Comparison of ENCODE assay signal across 27 mouse cellular contexts in genomic region chr9:39905106-39905505, GRCm38 (mm10). TPM values are rescaled to one million over a fixed set of nuclear protein-coding genes. Genes with fewer than 3 reads are reported as not detected.
DNase-seq lines count a peak whose midpoint lies in the region; ATAC-seq and TF ChIP-seq lines count a peak whose summit lies in the region.
"Had no signal": no experiment of that assay in that cellular context is flagged by ENCODE, and none has a peak within 500 bp of the region (broad histone marks: within the 10 kb centered on the region; RNA-seq: fewer than 3 reads in every experiment).

No protein-coding gene starts in this region.

- no peaks in the 10 kb centered on the region for H3K9me3 ChIP-seq in CH12.LX (replicated peaks; ENCODE audit: low read length)
- no peaks in the 10 kb centered on the region for H3K9me3 ChIP-seq in liver, embryonic 16.5 days (replicated peaks; ENCODE audit: control insufficient read depth, low read length)
- H3K9me3 ChIP-seq in stomach, embryonic 14.5 days (ENCODE audit: control insufficient read depth, low read depth, low read length): no peaks in the 10 kb centered on the region
- no peaks in the 10 kb centered on the region for H3K9me3 ChIP-seq in midbrain, embryonic 13.5 days
- H3K9me3 ChIP-seq: forebrain, embryonic 13.5 days; heart, embryonic 15.5 days; hindbrain, embryonic 12.5 days; neural tube, embryonic 15.5 days had no signal

- no peaks in the 10 kb centered on the region for H3K36me3 ChIP-seq in CH12.LX (replicated peaks in 1 of 2; ENCODE audit: control insufficient read depth in 1 of 2, insufficient read depth in 1 of 2, low read length in 1 of 2)
- H3K36me3 ChIP-seq in liver, embryonic 16.5 days (ENCODE audit: control insufficient read depth, insufficient read depth): no peaks in the 10 kb centered on the region
- no peaks in the 10 kb centered on the region for H3K36me3 ChIP-seq in stomach, embryonic 14.5 days (ENCODE audit: control insufficient read depth, insufficient read depth, low read length)
- H3K36me3 ChIP-seq in midbrain, embryonic 13.5 days: no peaks in the 10 kb centered on the region
- H3K36me3 ChIP-seq: heart, embryonic 15.5 days; hindbrain, embryonic 12.5 days; neural tube, embryonic 15.5 days had no signal

- no peaks in the 10 kb centered on the region for H3K27me3 ChIP-seq in CH12.LX (replicated peaks)
- no peaks in the 10 kb centered on the region for H3K27me3 ChIP-seq in liver, embryonic 16.5 days (ENCODE audit: control insufficient read depth, insufficient read depth, low read depth, low read length)
- H3K27me3 ChIP-seq in stomach, embryonic 14.5 days (ENCODE audit: control insufficient read depth, insufficient read depth, low read length): no peaks in the 10 kb centered on the region
- H3K27me3 ChIP-seq in midbrain, embryonic 13.5 days: no peaks in the 10 kb centered on the region
- H3K27me3 ChIP-seq: forebrain, embryonic 13.5 days; heart, embryonic 15.5 days; hindbrain, embryonic 12.5 days; neural tube, embryonic 15.5 days had no signal

- intact Hi-C loops in heart, postnatal 36 days (cut with DNase I): no loop called here

- in situ Hi-C loops in CH12.LX (cut with MboI; ENCODE audit: low pct_ligation_motif_present, low pct_unique_long_range_greater_than_20kb, low sequenced_read_pairs): no loop called here

- peak; percentile 37; the same call in 1 of the 2 replicates for ATAC-seq in liver, embryonic 16.5 days (ENCODE audit: low read depth)
- peak; percentile 18; the same call in 1 of the 2 replicates for ATAC-seq in stomach, embryonic 14.5 days (ENCODE audit: insufficient number of reproducible peaks, insufficient read depth, low FRiP score, low read depth)
- ATAC-seq in midbrain, embryonic 13.5 days: no peak
- no peak for ATAC-seq in cerebellum, adult (ENCODE audit: insufficient number of reproducible peaks, low FRiP score, low TSS enrichment)
- ATAC-seq: activated CD4-positive, CD25-positive, alpha-beta regulatory T cell, adult 4 months; forebrain, embryonic 13.5 days; inflammation-experienced regulatory T-cells, adult 6 months; lung, postnatal 0 days had no signal

- TF ChIP-seq EP300 in CH12.LX (IDR thresholded peaks at IDR 0.05; ENCODE audit: low read length): no peak

- peak; percentile 51 for DNase-seq in CH12.LX (ENCODE audit: extremely low read depth)
- DNase-seq in c-Kit-positive CD71-negative TER-119-negative erythroid progenitor cells, embryonic 14.5 days (ENCODE audit: low read depth): peak; percentile 19
- no peak for DNase-seq in heart, postnatal 36 days
- DNase-seq: adrenal gland, postnatal 14 days; cerebellum, adult 9-11 months; layer of hippocampus, postnatal 36 days; retina, postnatal 1 day; thymus, postnatal 14 days had no signal

- no peak overlapping the region for H3K4me2 ChIP-seq in CH12.LX (ENCODE audit: insufficient read depth, low read depth, poor library complexity, severe bottlenecking)
- H3K4me2 ChIP-seq in liver, embryonic 16.5 days (ENCODE audit: low read depth, low read length): no peak overlapping the region
- H3K4me2 ChIP-seq in stomach, embryonic 14.5 days (replicated peaks; ENCODE audit: low read depth, low read length): no peak overlapping the region
- H3K4me2 ChIP-seq in midbrain, embryonic 13.5 days (replicated peaks): no peak overlapping the region
- H3K4me2 ChIP-seq: forebrain, embryonic 13.5 days; heart, embryonic 15.5 days; hindbrain, embryonic 12.5 days; midbrain, embryonic 11.5 days; neural tube, embryonic 15.5 days had no signal

- H3K79me2 ChIP-seq in CH12.LX (replicated peaks; ENCODE audit: control insufficient read depth, extremely low read depth, insufficient read depth, poor library complexity, severe bottlenecking): no peaks in the 10 kb centered on the region

- no peak overlapping the region for H3K27ac ChIP-seq in CH12.LX (ENCODE audit: insufficient read depth, low read depth)
- H3K27ac ChIP-seq in liver, embryonic 16.5 days (ENCODE audit: low read length): no peak overlapping the region
- H3K27ac ChIP-seq in stomach, embryonic 14.5 days (ENCODE audit: low read length): no peak overlapping the region
- no peak overlapping the region for H3K27ac ChIP-seq in midbrain, embryonic 13.5 days
- H3K27ac ChIP-seq: forebrain, embryonic 13.5 days; heart, embryonic 15.5 days; hindbrain, embryonic 12.5 days; neural tube, embryonic 15.5 days had no signal

- H3K4me1 ChIP-seq in CH12.LX (ENCODE audit: control insufficient read depth in 1 of 2, insufficient read depth in 2 of 2): peaks cover 0 to 16% of the 10 kb centered on the region in 2 experiments; a peak in 2 of 4 replicates
- no peaks in the 10 kb centered on the region for H3K4me1 ChIP-seq in liver, embryonic 16.5 days (ENCODE audit: control insufficient read depth, low read depth, low read length)
- H3K4me1 ChIP-seq in stomach, embryonic 14.5 days (ENCODE audit: control insufficient read depth, insufficient read depth, low read length): no peaks in the 10 kb centered on the region
- H3K4me1 ChIP-seq in midbrain, embryonic 13.5 days (replicated peaks): no peaks in the 10 kb centered on the region
- H3K4me1 ChIP-seq: forebrain, embryonic 13.5 days; heart, embryonic 15.5 days; hindbrain, embryonic 12.5 days; neural tube, embryonic 15.5 days had no signal

- TF ChIP-seq POLR2A in CH12.LX (IDR thresholded peaks at IDR 0.05; ENCODE audit: low read depth, low read length): no peak

- no peak for TF ChIP-seq CTCF in CH12.LX (conservative IDR thresholded peaks at IDR 0.05 in 1 of 2, IDR thresholded peaks at IDR 0.05 in 1 of 2; ENCODE audit: low read depth in 2 of 2, low read length in 2 of 2)

- H3K4me3 ChIP-seq in CH12.LX (replicated peaks in 1 of 3; ENCODE audit: low read depth in 2 of 3, low read length in 2 of 3, poor library complexity in 1 of 3): no peak overlapping the region
- no peak overlapping the region for H3K4me3 ChIP-seq in liver, embryonic 16.5 days (ENCODE audit: low read depth, low read length)
- H3K4me3 ChIP-seq in stomach, embryonic 14.5 days (ENCODE audit: low read depth, low read length): no peak overlapping the region
- H3K4me3 ChIP-seq in midbrain, embryonic 13.5 days (replicated peaks): no peak overlapping the region
- H3K4me3 ChIP-seq: forebrain, embryonic 13.5 days; heart, embryonic 15.5 days; hindbrain, embryonic 12.5 days; neural tube, embryonic 15.5 days had no signal

- dilution Hi-C loops in CH12.LX (cut with MboI; ENCODE audit: extremely low pct_ligation_motif_present, extremely low pct_unique_long_range_greater_than_20kb, low sequenced_read_pairs): no loop called here

- no peak overlapping the region for H3K9ac ChIP-seq in CH12.LX (ENCODE audit: insufficient read depth, low read depth)
- H3K9ac ChIP-seq in liver, embryonic 16.5 days (ENCODE audit: low read depth, low read length): no peak overlapping the region
- no peak overlapping the region for H3K9ac ChIP-seq in stomach, embryonic 14.5 days (replicated peaks; ENCODE audit: low read depth, low read length)
- no peak overlapping the region for H3K9ac ChIP-seq in midbrain, embryonic 13.5 days (replicated peaks)
- H3K9ac ChIP-seq: forebrain, embryonic 13.5 days; heart, embryonic 15.5 days; hindbrain, embryonic 12.5 days; neural tube, embryonic 15.5 days had no signal

- TF ChIP-seq RAD21 in CH12.LX (IDR thresholded peaks at IDR 0.05; ENCODE audit: low read depth, low read length): no peak; the same call in 1 of the 2 replicates

- WGBS in liver, embryonic 16.5 days (ENCODE audit: insufficient replicate concordance): 15% methylated on average over 6 of the region's 6 CpGs
- 74% methylated on average over 6 of the region's 6 CpGs for WGBS in stomach, embryonic 14.5 days
- 85% methylated on average over 6 of the region's 6 CpGs for WGBS in midbrain, embryonic 13.5 days

RNA-seq across cellular contexts. Expression of gene Olfr229, which starts 2.0 kb away (rescaled TPM):
- total RNA-seq in CH12.LX (2012; rRNA removed): not detected in 2 replicates
- total RNA-seq in CH12.LX (2014; rRNA removed): not detected in 2 replicates
- not detected in 2 replicates for polyA plus RNA-seq in CH12.LX (2012; ENCODE audit: insufficient read length, low read depth)
- not detected in 2 replicates for polyA plus RNA-seq in liver, embryonic 16.5 days (2015; fragmentation: Nextera tagmentation; extraction: Ambion mirVana)
- not detected in 2 replicates for polyA plus RNA-seq in stomach, embryonic 14.5 days (2014; fragmentation: Nextera tagmentation; extraction: Ambion mirVana)
- not detected in 2 replicates for polyA plus RNA-seq in midbrain, embryonic 13.5 days (2015; fragmentation: Nextera tagmentation; extraction: Ambion mirVana)
- total RNA-seq in heart, postnatal 36 days (2021): not detected
- total RNA-seq: adrenal gland, postnatal 14 days; layer of hippocampus, adult 18-20 months; layer of hippocampus, postnatal 36 days; left cerebral cortex, postnatal 25 days; liver, adult 2 months had no signal
- polyA plus RNA-seq: activated CD4-positive, CD25-positive, alpha-beta regulatory T cell, adult 4 months; forebrain, embryonic 13.5 days; gonadal fat pad, adult 2 months; heart, embryonic 15.5 days; hindbrain, embryonic 12.5 days; inflammation-experienced regulatory T-cells, adult 6 months; kidney, embryonic 16.5 days; liver, adult 2 months; lung, postnatal 0 days; midbrain, embryonic 11.5 days; neural tube, embryonic 15.5 days; small intestine, adult 2 months; stomach, embryonic 16.5 days had no signal

RNA-seq across cellular contexts. Expression of gene Olfr974, which starts 32.2 kb away (rescaled TPM):
- total RNA-seq in CH12.LX (2012; rRNA removed): not detected in 2 replicates
- total RNA-seq in CH12.LX (2014; rRNA removed): not detected in 2 replicates
- not detected in 2 replicates for polyA plus RNA-seq in CH12.LX (2012; ENCODE audit: insufficient read length, low read depth)
- not detected in 2 replicates for polyA plus RNA-seq in liver, embryonic 16.5 days (2015; fragmentation: Nextera tagmentation; extraction: Ambion mirVana)
- not detected in 2 replicates for polyA plus RNA-seq in stomach, embryonic 14.5 days (2014; fragmentation: Nextera tagmentation; extraction: Ambion mirVana)
- not detected in 2 replicates for polyA plus RNA-seq in midbrain, embryonic 13.5 days (2015; fragmentation: Nextera tagmentation; extraction: Ambion mirVana)
- not detected for total RNA-seq in heart, postnatal 36 days (2021)
- total RNA-seq: adrenal gland, postnatal 14 days; layer of hippocampus, adult 18-20 months; layer of hippocampus, postnatal 36 days; left cerebral cortex, postnatal 25 days; liver, adult 2 months had no signal
- polyA plus RNA-seq: forebrain, embryonic 13.5 days; gonadal fat pad, adult 2 months; heart, embryonic 15.5 days; hindbrain, embryonic 12.5 days; kidney, embryonic 16.5 days; liver, adult 2 months; lung, postnatal 0 days; midbrain, embryonic 11.5 days; neural tube, embryonic 15.5 days; small intestine, adult 2 months; stomach, embryonic 16.5 days had no signal

RNA-seq across cellular contexts. Expression of gene Olfr972, which starts 38.9 kb away (rescaled TPM):
- total RNA-seq in CH12.LX (2012; rRNA removed) (not detected in 2 replicates), CH12.LX (2014; rRNA removed) (not detected in 2 replicates)
- not detected in 2 replicates for polyA plus RNA-seq in CH12.LX (2012; ENCODE audit: insufficient read length, low read depth)
- polyA plus RNA-seq in liver, embryonic 16.5 days (2015; fragmentation: Nextera tagmentation; extraction: Ambion mirVana): not detected in 2 replicates
- not detected in 2 replicates for polyA plus RNA-seq in stomach, embryonic 14.5 days (2014; fragmentation: Nextera tagmentation; extraction: Ambion mirVana)
- polyA plus RNA-seq in midbrain, embryonic 13.5 days (2015; fragmentation: Nextera tagmentation; extraction: Ambion mirVana): not detected in 2 replicates
- total RNA-seq in heart, postnatal 36 days (2021): not detected
- total RNA-seq: adrenal gland, postnatal 14 days; layer of hippocampus, adult 18-20 months; layer of hippocampus, postnatal 36 days; left cerebral cortex, postnatal 25 days; liver, adult 2 months had no signal
- polyA plus RNA-seq: activated CD4-positive, CD25-positive, alpha-beta regulatory T cell, adult 4 months; forebrain, embryonic 13.5 days; gonadal fat pad, adult 2 months; heart, embryonic 15.5 days; hindbrain, embryonic 12.5 days; inflammation-experienced regulatory T-cells, adult 6 months; kidney, embryonic 16.5 days; liver, adult 2 months; lung, postnatal 0 days; midbrain, embryonic 11.5 days; neural tube, embryonic 15.5 days; small intestine, adult 2 months; stomach, embryonic 16.5 days had no signal

RNA-seq across cellular contexts. Expression of gene Olfr975, which starts 46.7 kb away (rescaled TPM):
- total RNA-seq in CH12.LX (2012; rRNA removed): not detected in 2 replicates
- not detected in 2 replicates for total RNA-seq in CH12.LX (2014; rRNA removed)
- polyA plus RNA-seq in CH12.LX (2012; ENCODE audit: insufficient read length, low read depth): not detected in 2 replicates
- polyA plus RNA-seq in liver, embryonic 16.5 days (2015; fragmentation: Nextera tagmentation; extraction: Ambion mirVana): not detected in 2 replicates
- 0.09 TPM in 1 of 2 replicates, not detected in the other for polyA plus RNA-seq in stomach, embryonic 14.5 days (2014; fragmentation: Nextera tagmentation; extraction: Ambion mirVana)
- 0.05 TPM in 1 of 2 replicates, not detected in the other for polyA plus RNA-seq in midbrain, embryonic 13.5 days (2015; fragmentation: Nextera tagmentation; extraction: Ambion mirVana)
- not detected for total RNA-seq in heart, postnatal 36 days (2021)
- total RNA-seq: adrenal gland, postnatal 14 days; layer of hippocampus, adult 18-20 months; layer of hippocampus, postnatal 36 days; left cerebral cortex, postnatal 25 days; liver, adult 2 months had no signal
- polyA plus RNA-seq: activated CD4-positive, CD25-positive, alpha-beta regulatory T cell, adult 4 months; forebrain, embryonic 13.5 days; gonadal fat pad, adult 2 months; heart, embryonic 15.5 days; hindbrain, embryonic 12.5 days; inflammation-experienced regulatory T-cells, adult 6 months; kidney, embryonic 16.5 days; liver, adult 2 months; lung, postnatal 0 days; midbrain, embryonic 11.5 days; neural tube, embryonic 15.5 days; small intestine, adult 2 months; stomach, embryonic 16.5 days had no signal

RNA-seq across cellular contexts. Expression of gene Olfr976, which starts 55.8 kb away (rescaled TPM):
- total RNA-seq in CH12.LX (2012; rRNA removed) (not detected in 2 replicates), CH12.LX (2014; rRNA removed) (not detected in 2 replicates)
- polyA plus RNA-seq in CH12.LX (2012; ENCODE audit: insufficient read length, low read depth): not detected in 2 replicates
- not detected in 2 replicates for polyA plus RNA-seq in liver, embryonic 16.5 days (2015; fragmentation: Nextera tagmentation; extraction: Ambion mirVana)
- polyA plus RNA-seq in stomach, embryonic 14.5 days (2014; fragmentation: Nextera tagmentation; extraction: Ambion mirVana): not detected in 2 replicates
- not detected in 2 replicates for polyA plus RNA-seq in midbrain, embryonic 13.5 days (2015; fragmentation: Nextera tagmentation; extraction: Ambion mirVana)
- not detected for total RNA-seq in heart, postnatal 36 days (2021)
- total RNA-seq: adrenal gland, postnatal 14 days; layer of hippocampus, adult 18-20 months; layer of hippocampus, postnatal 36 days; left cerebral cortex, postnatal 25 days; liver, adult 2 months had no signal
- polyA plus RNA-seq: activated CD4-positive, CD25-positive, alpha-beta regulatory T cell, adult 4 months; forebrain, embryonic 13.5 days; gonadal fat pad, adult 2 months; heart, embryonic 15.5 days; hindbrain, embryonic 12.5 days; inflammation-experienced regulatory T-cells, adult 6 months; kidney, embryonic 16.5 days; liver, adult 2 months; lung, postnatal 0 days; midbrain, embryonic 11.5 days; neural tube, embryonic 15.5 days; small intestine, adult 2 months; stomach, embryonic 16.5 days had no signal

Comparison
In these comparisons a context has a peak if more than half of its experiments do, and no peak if none do; other contexts are left out.
1. DNase-seq: peak in CH12.LX (single experiment) and c-Kit-positive CD71-negative TER-119-negative erythroid progenitor cells, embryonic 14.5 days (single experiment); none in heart, postnatal 36 days (0 of 2).
2. ATAC-seq: peak in liver, embryonic 16.5 days (single experiment) and stomach, embryonic 14.5 days (single experiment); none in midbrain, embryonic 13.5 days (single experiment) and cerebellum, adult (single experiment).